Mouse (Mus musculus): ENCODE measurements around the gene Oit1. TPM values are rescaled to one million over a fixed set of nuclear protein-coding genes. Genes with fewer than 3 reads are reported as not detected.

Gene Oit1
- not detected in 2 replicates for polyA plus RNA-seq (2016; fragmentation: Nextera tagmentation; extraction: Ambion mirVana)

- no peak for ATAC-seq (ENCODE audit: low FRiP score)
- Histone ChIP-seq H3K4me2 (no peak within 1 kb of the TSS), H3K4me1 (peaks cover 2% of the 10 kb centered on the region; the same call in 1 of the 2 replicates), H3K36me3 (replicated peaks) (no peaks in the 10 kb centered on the region), H3K27me3 (no peaks in the 10 kb centered on the region), H3K9me3 (no peaks in the 10 kb centered on the region), H3K4me3 (replicated peaks) (no peak within 1 kb of the TSS), H3K27ac (no peak within 1 kb of the TSS), H3K9ac (no peak within 1 kb of the TSS)
- WGBS, result 68% methylated on average over 8 of the region's 8 CpGs
Observed at GRCm38 (mm10) chr14:8378685-8379313, at the start of gene Oit1. Gene Oit1, minus strand, starts transcription at chr14:8378754.

GRCm38 (mm10) chr14:8422833-8423232, 44.3 kb upstream of the Oit1 start:
- H3K4me3 ChIP-seq (replicated peaks), result no peak overlapping the region
- H3K9ac ChIP-seq, result no peak overlapping the region
- H3K36me3 ChIP-seq (replicated peaks), result no peaks in the 10 kb centered on the region
- no peak for ATAC-seq (ENCODE audit: low FRiP score)
- H3K4me2 ChIP-seq, result no peak overlapping the region
- H3K27ac ChIP-seq, result no peak overlapping the region
- H3K4me1 ChIP-seq, result peaks cover 7% of the 10 kb centered on the region
- no peaks in the 10 kb centered on the region for H3K9me3 ChIP-seq
- 64% methylated on average over 3 of the region's 3 CpGs for WGBS
- H3K27me3 ChIP-seq, result no peaks in the 10 kb centered on the region

- no peak overlapping the region for H3K4me3 ChIP-seq (replicated peaks)
- ATAC-seq (ENCODE audit: low FRiP score), result 0 out of 2 replicates have a peak, but pooled peaks have one; percentile 11
Observed at GRCm38 (mm10) chr14:8421199-8421787, 42.7 kb upstream of the Oit1 start.

GRCm38 (mm10) chr14:8418610-8419009, 40.1 kb upstream of the Oit1 start:
- no peak overlapping the region for H3K4me2 ChIP-seq
- peaks cover 7% of the 10 kb centered on the region for H3K4me1 ChIP-seq
- H3K9me3 ChIP-seq, result no peaks in the 10 kb centered on the region
- no peaks in the 10 kb centered on the region for H3K27me3 ChIP-seq
- H3K4me3 ChIP-seq (replicated peaks), result no peak overlapping the region
- 69% methylated on average over 3 of the region's 3 CpGs for WGBS
- no peak overlapping the region for H3K9ac ChIP-seq
- no peak for ATAC-seq (ENCODE audit: low FRiP score)
- H3K27ac ChIP-seq, result no peak overlapping the region
- H3K36me3 ChIP-seq (replicated peaks), result no peaks in the 10 kb centered on the region

More at GRCm38 (mm10) chr14:8421199-8421787, 42.7 kb upstream of the Oit1 start:
- H3K4me1 ChIP-seq, result peaks cover 7% of the 10 kb centered on the region
- no peak overlapping the region for H3K9ac ChIP-seq
- no peaks in the 10 kb centered on the region for H3K9me3 ChIP-seq
- no peaks in the 10 kb centered on the region for H3K36me3 ChIP-seq (replicated peaks)
- 25% methylated on average over 10 of the region's 10 CpGs for WGBS
- H3K27ac ChIP-seq, result no peak overlapping the region
- no peaks in the 10 kb centered on the region for H3K27me3 ChIP-seq
- H3K4me2 ChIP-seq, result peak overlapping the region; percentile 0; the same call in 1 of the 2 replicates

GRCm38 (mm10) chr14:8405946-8406345, 27.4 kb upstream of the Oit1 start:
- H3K4me1 ChIP-seq, result no peaks in the 10 kb centered on the region
- no peak for ATAC-seq (ENCODE audit: low FRiP score)
- no peak overlapping the region for H3K4me2 ChIP-seq
- H3K36me3 ChIP-seq (replicated peaks), result no peaks in the 10 kb centered on the region
- no peak overlapping the region for H3K9ac ChIP-seq
- no peak overlapping the region for H3K4me3 ChIP-seq (replicated peaks)
- H3K9me3 ChIP-seq, result no peaks in the 10 kb centered on the region
- no peak overlapping the region for H3K27ac ChIP-seq
- 68% methylated on average over 6 of the region's 6 CpGs for WGBS
- H3K27me3 ChIP-seq, result no peaks in the 10 kb centered on the region

- ATAC-seq (ENCODE audit: low FRiP score), result no peak
- Histone ChIP-seq H3K27ac (no peak overlapping the region), H3K27me3 (no peaks in the 10 kb centered on the region), H3K4me2 (no peak overlapping the region), H3K36me3 (replicated peaks) (no peaks in the 10 kb centered on the region), H3K4me3 (replicated peaks) (no peak overlapping the region), H3K9ac (no peak overlapping the region), H3K9me3 (no peaks in the 10 kb centered on the region), H3K4me1 (no peaks in the 10 kb centered on the region)
- WGBS, result 75% methylated on average over 3 of the region's 3 CpGs
Observed at GRCm38 (mm10) chr14:8403310-8403709, 24.8 kb upstream of the Oit1 start.

- H3K4me3 ChIP-seq (replicated peaks), result no peak overlapping the region
- no peak overlapping the region for H3K4me2 ChIP-seq
- H3K36me3 ChIP-seq (replicated peaks), result no peaks in the 10 kb centered on the region
- ATAC-seq (ENCODE audit: low FRiP score), result no peak
- no peaks in the 10 kb centered on the region for H3K9me3 ChIP-seq
- H3K4me1 ChIP-seq, result no peaks in the 10 kb centered on the region
- no peak overlapping the region for H3K9ac ChIP-seq
- no peaks in the 10 kb centered on the region for H3K27me3 ChIP-seq
- H3K27ac ChIP-seq, result no peak overlapping the region
Observed at GRCm38 (mm10) chr14:8398507-8398906, 20.0 kb upstream of the Oit1 start.

GRCm38 (mm10) chr14:8395690-8396287, 17.2 kb upstream of the Oit1 start:
- no peaks in the 10 kb centered on the region for H3K9me3 ChIP-seq
- no peaks in the 10 kb centered on the region for H3K4me1 ChIP-seq
- WGBS, result 89% methylated on average over 7 of the region's 7 CpGs

GRCm38 (mm10) chr14:8392181-8392825, 13.7 kb upstream of the Oit1 start:
- Histone ChIP-seq H3K27ac (no peak overlapping the region), H3K9ac (no peak overlapping the region), H3K36me3 (replicated peaks) (no peaks in the 10 kb centered on the region), H3K4me2 (no peak overlapping the region), H3K4me1 (no peaks in the 10 kb centered on the region), H3K9me3 (no peaks in the 10 kb centered on the region), H3K4me3 (replicated peaks) (no peak overlapping the region), H3K27me3 (no peaks in the 10 kb centered on the region)
- 58% methylated on average over 6 of the region's 6 CpGs for WGBS
- ATAC-seq (ENCODE audit: low FRiP score), result no peak

More at GRCm38 (mm10) chr14:8395690-8396287, 17.2 kb upstream of the Oit1 start:
- Histone ChIP-seq H3K36me3 (replicated peaks) (no peaks in the 10 kb centered on the region), H3K27ac (no peak overlapping the region), H3K27me3 (no peaks in the 10 kb centered on the region), H3K9ac (no peak overlapping the region), H3K4me2 (no peak overlapping the region), H3K4me3 (replicated peaks) (no peak overlapping the region)
- ATAC-seq (ENCODE audit: low FRiP score), result no peak

GRCm38 (mm10) chr14:8369394-8369793, 9.2 kb downstream of the Oit1 start:
- 87% methylated on average over 4 of the region's 4 CpGs for WGBS

GRCm38 (mm10) chr14:8368900-8369299, 9.7 kb downstream of the Oit1 start:
- no peaks in the 10 kb centered on the region for H3K36me3 ChIP-seq (replicated peaks)
- WGBS, result 92% methylated on average over 1 of the region's 1 CpGs
- no peak overlapping the region for H3K27ac ChIP-seq
- no peak for ATAC-seq (ENCODE audit: low FRiP score)
- H3K9ac ChIP-seq, result no peak overlapping the region
- no peak overlapping the region for H3K4me2 ChIP-seq
- no peak overlapping the region for H3K4me3 ChIP-seq (replicated peaks)
- peaks cover 14% of the 10 kb centered on the region for H3K4me1 ChIP-seq
- H3K27me3 ChIP-seq, result no peaks in the 10 kb centered on the region
- H3K9me3 ChIP-seq, result no peaks in the 10 kb centered on the region

More at GRCm38 (mm10) chr14:8369394-8369793, 9.2 kb downstream of the Oit1 start:
- Histone ChIP-seq H3K4me2 (no peak overlapping the region), H3K9me3 (no peaks in the 10 kb centered on the region), H3K36me3 (replicated peaks) (no peaks in the 10 kb centered on the region), H3K4me1 (peaks cover 14% of the 10 kb centered on the region), H3K4me3 (replicated peaks) (no peak overlapping the region), H3K9ac (no peak overlapping the region), H3K27ac (no peak overlapping the region), H3K27me3 (no peaks in the 10 kb centered on the region)
- ATAC-seq (ENCODE audit: low FRiP score), result no peak

GRCm38 (mm10) chr14:8367727-8368520, 10.6 kb downstream of the Oit1 start:
- WGBS, result 38% methylated on average over 4 of the region's 4 CpGs
- no peaks in the 10 kb centered on the region for H3K27me3 ChIP-seq
- no peak overlapping the region for H3K9ac ChIP-seq
- no peaks in the 10 kb centered on the region for H3K36me3 ChIP-seq (replicated peaks)
- no peak overlapping the region for H3K4me3 ChIP-seq (replicated peaks)
- no peak overlapping the region for H3K27ac ChIP-seq
- no peak for ATAC-seq (ENCODE audit: low FRiP score)
- H3K4me1 ChIP-seq, result peaks cover 14% of the 10 kb centered on the region
- no peaks in the 10 kb centered on the region for H3K9me3 ChIP-seq
- no peak overlapping the region for H3K4me2 ChIP-seq
